Mouse (Mus musculus): ENCODE measurements around the gene Lrrc4c.

Lrrc4c gene

DNA sequence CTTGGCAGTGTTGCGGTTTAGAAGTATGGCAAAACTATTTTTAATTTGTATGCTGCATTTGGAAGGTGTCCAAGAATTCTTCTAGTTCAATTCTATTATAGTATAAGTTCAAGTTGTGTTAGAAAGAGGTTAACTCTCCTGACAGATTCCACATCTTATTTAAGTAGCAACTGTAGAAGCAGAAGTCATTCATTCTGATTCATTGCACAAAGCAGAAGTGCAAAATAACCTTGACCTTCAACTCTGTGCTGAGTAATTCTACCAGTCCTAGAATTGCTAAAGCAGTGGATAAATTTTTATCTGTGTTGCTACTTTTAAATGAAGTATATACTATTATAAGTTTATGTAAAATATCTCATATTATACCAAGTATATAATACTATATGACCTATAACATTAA is 916.1 kb downstream of the Lrrc4c start:
- no peak for DNase-seq (ENCODE audit: low spot score in 2 of 2)

DNA sequence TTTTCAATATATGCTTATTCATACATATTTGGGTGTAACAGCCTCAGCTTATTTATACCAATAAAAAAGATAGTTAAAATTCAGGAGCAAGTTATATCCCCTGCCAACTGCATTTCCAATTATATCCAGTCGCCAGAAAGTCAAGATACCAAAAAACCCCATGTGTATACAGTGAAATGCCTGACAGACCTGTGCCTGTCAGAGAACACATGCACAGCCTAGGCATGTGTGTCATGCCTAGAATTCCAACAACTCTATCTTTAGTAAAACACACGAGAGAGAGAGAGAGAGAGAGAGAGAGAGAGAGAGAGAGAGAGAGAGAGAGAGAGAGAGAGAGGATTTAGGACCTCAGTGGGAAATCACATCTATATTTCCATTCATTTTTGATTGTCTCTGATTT is 956.7 kb downstream of the Lrrc4c start:
- DNase-seq (ENCODE audit: low spot score in 2 of 2): no peak

DNA sequence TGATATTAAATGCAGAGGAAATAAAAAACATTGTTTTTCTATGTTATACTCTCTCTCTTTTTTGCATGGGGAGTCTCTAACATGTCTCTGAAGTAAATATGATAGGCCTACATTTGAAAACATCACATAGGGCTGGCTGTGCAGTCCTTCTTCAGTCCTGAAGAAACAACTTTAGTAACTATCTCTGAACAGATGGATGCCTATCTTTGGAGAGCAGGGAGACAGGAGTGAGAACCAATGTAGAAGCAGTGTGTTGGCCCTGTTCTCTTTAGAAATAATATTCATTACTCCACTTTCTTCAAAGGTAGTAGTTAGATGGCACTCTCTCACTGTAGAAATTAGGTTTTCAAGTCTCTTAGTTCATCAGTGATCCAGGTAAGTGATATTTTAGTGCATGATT is 967.0 kb downstream of the Lrrc4c start:
- no peak for DNase-seq (ENCODE audit: low spot score in 2 of 2)

DNA sequence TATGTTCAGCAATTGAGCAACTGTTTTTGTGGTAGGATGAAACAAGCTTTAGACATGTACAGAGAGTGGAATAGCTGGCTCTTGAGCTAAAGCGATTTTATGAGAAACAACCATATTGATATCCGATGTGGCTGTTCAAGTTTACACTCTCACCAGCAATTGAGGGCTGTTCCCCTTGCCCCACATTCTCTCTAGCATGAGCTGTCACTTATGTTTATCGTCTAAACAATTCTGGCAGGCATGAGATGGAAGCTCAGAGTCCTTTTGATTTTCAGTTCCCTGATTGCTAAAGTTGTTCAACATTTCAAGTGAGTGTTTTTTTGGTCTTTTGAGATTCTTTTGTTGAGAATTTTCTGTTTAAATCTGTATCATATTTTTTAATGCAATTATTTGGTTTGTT is 976.2 kb downstream of the Lrrc4c start:
- no peak for DNase-seq (ENCODE audit: low spot score in 2 of 2)

DNA sequence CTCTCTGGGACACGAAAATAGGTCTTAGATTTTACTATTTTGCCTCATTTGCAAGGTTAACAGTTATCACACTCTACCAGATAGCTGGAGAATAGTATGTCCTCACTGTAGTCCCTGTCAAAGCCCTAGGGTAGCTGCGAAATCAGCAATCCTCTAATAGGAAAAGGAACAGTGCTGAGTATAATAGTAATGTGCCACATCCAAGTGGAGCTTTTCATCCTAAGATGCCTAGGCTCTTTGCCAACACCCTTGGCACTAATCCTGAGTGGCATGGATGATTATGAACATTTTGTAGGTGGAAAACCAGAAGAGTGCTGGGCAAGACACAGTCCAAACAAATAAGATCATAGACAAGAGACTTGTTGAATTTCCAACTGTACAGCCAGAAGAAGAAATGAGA is 981.7 kb downstream of the Lrrc4c start:
- DNase-seq (ENCODE audit: low spot score in 2 of 2): no peak

DNA sequence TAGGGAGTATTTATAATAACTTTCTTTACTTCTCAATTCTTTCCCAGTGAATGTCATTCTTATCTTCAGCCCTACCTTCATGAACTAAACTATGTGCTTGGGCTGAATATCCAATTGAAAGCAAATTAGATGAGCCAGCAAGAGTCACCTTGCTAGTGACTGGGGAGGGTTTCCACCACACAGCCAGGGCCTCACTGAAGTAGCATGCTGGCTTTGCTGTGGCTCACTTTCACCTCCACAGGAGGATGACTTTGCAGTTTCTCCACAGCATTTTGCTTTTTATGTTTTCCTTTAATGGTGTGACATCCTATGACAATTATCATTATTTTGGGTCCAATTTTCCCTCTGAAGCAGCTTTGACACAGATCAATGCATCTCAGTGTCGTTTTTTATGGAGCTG is 1000.0 kb downstream of the Lrrc4c start:
- DNase-seq (ENCODE audit: low spot score in 2 of 2): no peak

DNA sequence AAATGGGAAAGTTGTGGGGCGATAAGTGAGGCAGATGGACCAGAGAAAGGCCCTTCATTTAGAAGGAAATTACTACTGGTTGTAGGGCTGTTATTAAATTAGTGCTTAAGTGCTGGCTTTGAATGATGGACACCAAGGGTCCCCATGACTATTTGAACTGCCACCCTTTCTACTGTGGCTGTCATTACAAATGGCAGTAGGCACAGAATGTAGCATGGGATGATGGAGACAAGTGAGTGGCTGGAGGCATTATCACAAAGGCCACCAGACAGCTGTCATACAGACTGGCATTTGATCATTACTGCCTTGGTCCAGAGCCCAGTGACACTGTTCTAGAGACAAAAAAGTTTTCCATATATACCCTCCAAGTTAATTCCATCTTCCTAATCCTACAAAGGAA is 1000.6 kb downstream of the Lrrc4c start:
- DNase-seq (ENCODE audit: low spot score in 2 of 2): no peak

DNA sequence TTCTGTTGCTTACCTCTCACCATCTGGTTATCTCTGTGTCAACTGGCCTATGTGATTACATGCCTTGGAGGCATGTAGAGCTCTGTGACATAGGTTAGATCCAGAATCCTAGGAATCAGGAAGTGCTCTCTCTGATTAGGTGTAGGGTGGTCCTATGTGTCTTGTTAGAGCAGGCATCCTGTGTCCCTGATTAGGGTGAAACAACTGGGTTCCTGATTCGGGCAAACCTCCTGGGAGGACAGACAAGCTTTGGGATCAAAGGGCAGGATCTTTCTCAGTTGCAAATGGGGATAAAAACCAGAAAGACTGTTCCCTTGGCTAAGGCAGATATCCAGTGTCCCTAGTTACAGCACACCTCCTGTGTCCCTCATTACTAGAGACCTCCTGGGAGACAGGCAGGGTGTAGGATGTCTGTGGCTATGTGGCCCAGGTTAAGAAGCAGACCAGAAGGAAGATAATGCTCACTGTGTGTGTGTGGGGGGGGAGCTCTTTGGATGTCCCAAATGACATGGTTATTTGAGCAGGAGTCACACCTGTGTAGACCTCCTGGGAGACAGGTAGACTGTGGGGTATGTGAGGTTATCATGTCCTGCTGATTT is 1014.2 kb downstream of the Lrrc4c start:
- no peak for DNase-seq (ENCODE audit: low spot score in 2 of 2)

DNA sequence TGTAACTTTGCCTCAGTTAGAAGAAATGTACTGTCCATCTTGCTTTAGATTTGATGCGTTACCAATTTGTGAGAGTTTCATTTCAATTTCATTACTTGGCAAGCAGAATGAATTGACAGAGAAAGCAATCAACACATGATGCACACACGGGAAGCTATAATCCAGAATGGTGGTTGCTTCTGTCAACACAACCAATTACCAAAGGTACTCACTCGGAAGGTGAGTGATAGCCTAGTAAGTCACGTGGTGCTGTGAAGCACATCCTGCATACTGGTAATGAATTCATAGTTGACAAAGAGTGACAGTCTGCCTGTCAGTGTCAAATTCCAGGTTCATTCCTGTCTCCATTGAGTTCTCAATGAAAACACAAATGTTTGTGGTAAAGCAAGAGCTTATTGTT is 1021.7 kb downstream of the Lrrc4c start:
- DNase-seq (ENCODE audit: low spot score in 2 of 2): no peak

DNA sequence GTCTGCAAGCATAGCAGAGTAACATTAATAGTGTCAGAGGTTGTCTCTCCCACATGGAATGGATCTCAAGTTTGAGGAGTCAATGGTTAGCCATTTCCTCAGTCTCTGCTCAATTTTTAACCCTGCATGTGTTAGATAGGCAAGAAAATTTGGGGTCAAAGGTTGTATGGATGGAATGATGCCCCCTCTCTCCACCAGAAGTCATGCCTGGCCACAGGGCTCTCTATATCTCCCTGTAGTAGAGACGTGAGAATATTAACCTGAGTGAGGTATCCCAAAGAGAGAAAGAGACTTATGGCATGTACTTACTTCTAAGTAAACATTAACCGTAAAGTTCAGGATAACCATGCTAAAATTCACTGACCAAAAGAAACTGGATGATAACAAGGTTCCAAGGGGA is 1043.3 kb downstream of the Lrrc4c start:
- no peak for DNase-seq (ENCODE audit: low spot score in 2 of 2)

DNA sequence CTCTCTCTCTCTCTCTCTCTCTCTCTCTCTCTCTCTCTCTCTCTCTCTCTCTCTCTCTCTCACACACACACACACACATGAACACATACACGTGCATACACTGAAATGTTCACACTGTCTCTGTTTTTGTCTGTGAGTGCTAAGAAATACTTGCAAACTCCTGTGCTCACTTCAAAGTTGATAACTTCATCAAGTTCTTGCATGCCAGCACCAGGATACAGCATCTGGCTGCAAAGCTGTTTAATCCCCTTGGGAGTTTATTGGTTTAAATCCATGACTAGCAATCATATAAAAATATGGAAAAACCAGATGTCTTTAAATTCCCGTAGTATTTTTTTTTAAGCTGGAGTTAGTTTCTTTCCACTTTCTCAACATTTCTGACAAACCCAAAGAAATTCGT is 1052.0 kb downstream of the Lrrc4c start:
- DNase-seq (ENCODE audit: low spot score in 2 of 2): no peak

DNA sequence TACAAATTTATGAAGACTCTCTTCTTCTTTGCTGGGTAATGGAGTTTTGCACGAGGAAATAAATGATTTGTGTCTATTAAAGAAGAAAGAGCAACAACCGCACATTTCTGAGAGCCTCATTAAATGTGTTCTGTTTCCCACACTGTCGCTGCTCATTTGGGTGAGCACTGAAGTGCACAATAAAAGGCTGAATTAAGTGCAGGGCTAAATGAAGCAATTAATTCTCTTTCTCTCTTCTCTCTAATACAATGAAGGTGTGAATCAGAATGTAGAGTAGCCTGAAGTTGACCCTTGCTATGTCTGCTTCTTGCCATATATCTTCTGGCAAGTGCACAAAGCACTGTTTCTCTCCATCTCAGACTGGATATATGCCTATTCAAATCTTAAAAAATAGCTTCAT is 1073.5 kb downstream of the Lrrc4c start:
- no peak for DNase-seq (ENCODE audit: low spot score in 2 of 2)

DNA sequence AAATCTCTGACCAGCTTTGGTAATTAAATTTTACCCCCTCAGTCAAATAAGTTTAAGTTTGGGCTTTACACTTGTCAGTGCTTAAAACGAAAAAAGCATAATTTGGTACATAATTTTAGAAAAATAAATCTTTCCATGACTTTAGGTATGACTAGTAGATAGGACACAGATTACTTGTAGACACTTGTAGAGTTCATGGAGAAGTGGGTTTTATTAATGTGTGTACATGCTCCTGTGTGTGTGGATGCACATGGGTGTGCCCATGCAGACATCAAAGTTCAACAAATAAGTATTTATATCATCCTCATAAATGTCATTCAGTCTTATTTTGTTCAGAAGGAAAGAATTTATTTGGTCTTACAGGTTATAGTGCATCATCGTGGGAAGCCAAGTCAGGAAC is 1073.9 kb downstream of the Lrrc4c start:
- no peak for DNase-seq (ENCODE audit: low spot score in 2 of 2)

DNA sequence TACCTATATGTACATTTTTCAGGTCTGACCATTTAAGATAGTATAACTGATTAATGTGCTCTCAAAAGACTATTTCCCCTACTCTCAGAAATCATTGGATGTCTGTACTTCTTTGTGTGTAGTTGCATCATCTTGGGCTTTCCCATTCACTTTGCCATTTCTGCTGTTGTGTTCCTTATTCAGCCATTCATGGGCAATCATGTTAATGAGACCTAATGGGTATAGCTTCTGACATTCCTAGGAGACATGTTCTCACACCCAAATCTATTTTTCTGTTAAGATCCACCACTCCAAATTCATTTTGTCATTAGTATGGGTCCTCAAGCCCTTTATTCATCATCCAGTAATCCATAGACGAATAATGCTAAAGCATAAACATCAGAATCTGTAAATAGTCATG is 1095.1 kb downstream of the Lrrc4c start:
- no peak for DNase-seq (ENCODE audit: low spot score in 2 of 2)

DNA sequence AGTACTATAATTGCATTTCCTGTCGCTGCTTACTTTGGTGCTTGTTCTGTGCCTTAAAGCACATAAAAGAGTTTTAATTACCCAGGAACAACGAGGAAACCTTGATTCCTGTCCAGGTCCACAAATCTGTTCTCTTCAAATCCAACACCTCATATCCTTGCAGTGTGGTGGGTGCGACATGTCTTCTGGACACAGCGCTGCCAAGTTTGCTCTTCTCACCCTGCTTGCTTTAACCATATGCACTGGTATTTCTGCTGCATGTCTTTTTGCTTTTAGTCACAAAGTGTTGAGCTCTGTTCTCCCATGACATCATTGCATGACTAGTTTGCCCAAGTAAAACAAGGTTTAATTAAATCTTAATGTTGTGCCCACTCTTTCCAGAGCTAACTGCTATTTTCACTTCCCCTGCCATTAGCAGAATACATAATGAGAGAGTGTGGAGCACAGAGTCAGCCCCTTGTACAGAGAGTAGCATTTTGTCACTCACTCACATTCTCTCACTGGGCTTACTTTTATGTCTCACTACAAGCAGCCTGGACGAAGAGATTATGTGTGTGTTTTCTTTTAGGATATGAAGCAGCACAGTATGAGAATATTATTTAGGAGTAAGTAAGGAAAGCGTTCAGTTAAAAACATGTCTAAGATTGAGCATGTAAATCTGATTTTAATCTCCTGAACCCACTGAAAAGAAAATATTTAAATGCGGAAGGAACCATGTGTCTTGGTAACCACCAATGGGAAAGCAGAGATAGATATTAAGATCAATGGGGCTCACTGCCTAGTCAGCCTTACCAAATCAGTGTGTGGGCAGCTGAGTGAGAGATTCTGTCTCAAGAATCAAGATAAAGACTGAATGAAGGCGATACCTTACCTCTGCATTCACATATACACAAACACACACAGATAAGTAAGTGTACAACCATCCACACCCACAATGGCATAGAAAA is 1096.7 kb downstream of the Lrrc4c start:
- peak; percentile 15 to 19 for DNase-seq (ENCODE audit: low spot score in 2 of 2)

DNA sequence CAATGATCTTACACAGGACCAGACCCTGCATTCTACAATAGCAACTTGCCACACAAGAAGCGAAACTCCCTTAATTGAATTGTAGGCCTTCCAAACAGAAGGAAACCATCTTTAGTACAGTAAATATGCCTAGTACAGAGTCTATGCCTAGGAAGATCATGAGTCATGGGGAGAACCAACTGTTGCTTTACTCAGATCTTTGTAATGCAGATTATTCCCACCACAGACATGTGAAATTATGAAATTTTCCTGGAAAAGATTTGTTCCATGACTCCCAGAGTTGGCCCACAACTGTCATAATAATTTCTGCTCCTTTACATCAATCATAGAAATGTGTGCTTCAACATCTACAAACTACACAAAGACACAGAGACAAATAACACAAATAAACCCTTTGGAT is 1116.2 kb downstream of the Lrrc4c start:
- no peak for DNase-seq (ENCODE audit: low spot score in 2 of 2)

DNA sequence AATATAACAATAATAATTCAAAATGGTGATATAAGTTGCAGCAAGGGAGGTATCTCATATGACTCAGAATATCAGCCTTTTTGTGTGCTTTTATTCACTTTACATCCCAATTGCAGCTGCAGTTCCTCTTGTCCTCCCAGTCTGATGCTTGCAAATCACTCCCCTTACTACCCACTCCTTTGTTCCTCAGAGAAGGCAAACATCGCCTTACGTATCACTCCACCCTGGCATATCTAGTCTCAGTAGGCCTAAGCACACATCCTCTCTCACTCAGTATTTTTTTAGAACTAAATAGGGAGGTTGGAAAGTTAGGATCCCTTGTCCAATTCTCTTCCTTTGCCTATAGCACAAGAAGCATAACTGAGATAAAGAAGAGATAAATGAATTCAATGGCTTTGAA is 1117.6 kb downstream of the Lrrc4c start:
- no peak for DNase-seq (ENCODE audit: low spot score in 2 of 2)

DNA sequence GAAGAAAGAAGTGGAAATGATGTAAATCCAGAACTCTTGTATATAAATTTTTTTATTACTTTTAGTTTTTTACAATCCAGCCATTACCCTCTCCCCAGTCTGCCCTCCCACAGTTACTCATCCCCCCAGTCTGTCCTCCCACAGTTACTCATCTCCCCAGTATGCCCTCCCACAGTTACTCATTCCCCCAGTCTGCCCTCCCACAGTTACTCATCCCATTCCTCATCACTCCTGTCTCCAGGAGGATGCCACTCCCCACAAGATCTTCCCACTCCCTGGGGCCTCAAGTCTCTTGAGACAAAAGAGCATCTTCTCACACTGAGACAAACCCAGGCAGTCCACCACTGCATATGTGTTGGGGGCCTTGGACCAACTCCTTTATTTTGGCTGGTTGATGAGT is 1119.8 kb downstream of the Lrrc4c start:
- no peak for DNase-seq (ENCODE audit: low spot score in 2 of 2)

DNA sequence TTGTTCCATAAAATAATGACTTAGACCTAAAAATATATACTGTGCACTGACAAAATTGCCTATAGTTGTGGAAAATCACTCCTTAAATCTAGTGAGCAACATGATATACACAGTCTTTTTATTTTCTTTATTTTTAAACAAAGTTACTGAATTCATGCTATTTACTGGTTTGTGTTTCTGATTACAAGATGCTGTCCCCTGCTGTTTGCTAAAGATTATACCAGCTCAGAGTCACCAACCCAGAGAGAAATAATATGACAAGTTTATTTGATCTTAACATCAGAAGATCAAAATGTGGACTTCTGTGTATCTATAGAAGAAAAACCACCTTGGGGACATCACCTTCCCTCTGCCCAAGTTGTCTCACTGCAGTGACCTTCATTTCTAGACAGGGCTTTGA is 1145.6 kb downstream of the Lrrc4c start:
- no peak for DNase-seq (ENCODE audit: low spot score in 2 of 2)

DNA sequence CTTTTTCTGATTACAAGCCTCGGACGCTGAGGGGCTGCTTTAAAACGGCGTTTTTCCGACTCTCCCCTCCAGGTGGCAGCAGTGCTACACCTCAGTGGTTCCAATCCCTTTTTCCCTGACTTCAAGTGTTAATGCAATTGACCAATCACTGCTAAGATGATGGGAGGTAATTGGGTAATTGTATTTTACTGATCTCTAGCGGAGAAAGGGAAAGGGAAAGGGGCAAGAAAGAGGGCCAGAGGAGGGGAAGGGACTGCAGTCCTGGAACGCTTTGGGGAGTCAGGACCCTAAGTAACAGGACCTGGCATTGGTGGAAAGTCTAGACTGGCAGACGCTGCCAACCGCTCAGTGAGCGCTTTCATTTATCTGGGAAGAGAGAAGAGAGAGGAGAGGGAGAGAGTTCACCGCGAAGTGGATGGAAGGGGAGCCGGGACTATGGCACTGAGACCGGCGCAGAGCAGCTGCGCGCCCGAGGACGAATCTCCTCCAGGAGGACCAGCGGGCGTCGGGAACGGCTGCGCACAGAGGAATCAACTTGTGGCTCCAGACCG is 1148.3 kb downstream of the Lrrc4c start:
- peak; percentile 84 to 94 for DNase-seq (ENCODE audit: low spot score in 2 of 2)

DNA sequence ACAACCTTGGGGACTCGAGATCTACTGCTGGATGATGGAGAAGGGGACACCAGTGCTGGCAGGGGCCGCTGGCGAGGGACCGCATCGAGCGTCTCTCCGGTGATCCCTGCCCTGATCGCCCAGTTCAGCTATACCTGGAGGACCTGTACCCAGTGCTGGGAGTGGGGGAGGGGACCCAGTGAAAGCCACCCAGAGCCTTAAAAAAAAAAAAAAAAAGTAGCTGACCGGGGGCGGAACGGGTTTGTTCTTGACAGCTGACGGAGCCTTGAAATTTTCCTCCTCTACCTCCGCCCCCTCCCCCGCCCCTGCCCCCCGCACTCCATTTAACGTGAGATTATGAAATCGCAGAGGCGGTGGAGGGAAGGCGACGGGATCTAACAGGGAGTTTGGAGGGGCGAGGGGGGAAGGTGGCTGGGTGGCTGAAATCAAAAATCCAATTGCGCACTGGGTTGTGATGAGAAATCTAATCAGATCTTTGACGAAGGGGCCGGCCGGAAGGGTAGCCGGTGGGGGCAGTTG is 1149.1 kb downstream of the Lrrc4c start:
- peak; percentile 48 to 57 for DNase-seq (ENCODE audit: low spot score in 2 of 2)

DNA sequence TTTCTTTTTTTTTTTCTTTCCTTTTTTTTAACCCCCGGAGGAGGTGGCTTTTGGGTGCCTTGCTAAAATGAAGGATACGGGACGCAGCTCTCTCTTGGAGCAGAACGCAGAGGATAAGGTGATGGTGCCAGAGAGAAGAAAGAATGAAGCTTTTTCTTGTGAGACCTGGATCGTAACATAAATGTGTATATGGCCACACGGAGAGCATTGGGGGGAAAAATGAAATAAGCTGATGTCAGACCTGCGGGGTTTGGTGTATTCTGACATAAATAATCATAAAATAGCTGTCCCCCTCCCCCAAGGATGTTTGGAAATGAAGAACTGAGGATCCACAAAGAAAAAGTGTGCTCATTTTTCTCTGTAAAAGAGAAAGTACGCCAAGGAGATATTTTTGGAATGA is 1149.7 kb downstream of the Lrrc4c start:
- no peak for DNase-seq (ENCODE audit: low spot score in 2 of 2)

DNA sequence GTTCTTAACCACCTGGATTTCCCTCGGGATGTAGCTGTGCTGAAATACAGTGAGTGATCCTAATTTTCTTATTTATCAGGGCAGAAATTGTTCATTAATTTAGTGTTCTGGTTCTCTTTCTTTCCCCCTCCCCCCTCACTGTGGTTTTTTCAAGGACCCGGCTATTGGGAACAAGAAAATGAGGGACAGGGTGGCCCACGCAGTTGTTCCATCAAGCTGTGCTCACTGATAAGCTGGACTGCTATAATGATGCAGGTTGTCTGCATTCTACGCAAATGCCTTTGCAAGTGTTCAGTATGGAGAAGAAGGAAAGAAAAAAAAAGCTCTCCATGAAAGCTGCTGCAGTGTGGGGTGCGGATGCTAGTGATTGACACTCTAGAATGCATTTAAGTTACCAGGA is 1150.4 kb downstream of the Lrrc4c start:
- no peak for DNase-seq (ENCODE audit: low spot score in 2 of 2)
